35 mouse cellular contexts compared by ENCODE assay signal in genomic region chr11:15838640-15839226, GRCm38 (mm10).
DNase-seq lines count a peak whose midpoint lies in the region; ATAC-seq and TF ChIP-seq lines count a peak whose summit lies in the region.
"Had no signal": no experiment of that assay in that cellular context is flagged by ENCODE, and none has a peak within 500 bp of the region (broad histone marks: within the 10 kb centered on the region; RNA-seq: fewer than 3 reads in every experiment).

No protein-coding gene starts in this region.

- no peaks in the 10 kb centered on the region for H3K4me1 ChIP-seq in kidney, embryonic 15.5 days
- no peaks in the 10 kb centered on the region for H3K4me1 ChIP-seq in kidney, embryonic 16.5 days (ENCODE audit: insufficient read depth, low read length)
- H3K4me1 ChIP-seq in liver, embryonic 12.5 days = 0 out of 2 replicates have a peak, but pooled peaks cover 3% of the 10 kb centered on the region
- H3K4me1 ChIP-seq in liver, postnatal 0 days (ENCODE audit: insufficient read depth) = no peaks in the 10 kb centered on the region
- no peaks in the 10 kb centered on the region for H3K4me1 ChIP-seq in midbrain, postnatal 0 days (ENCODE audit: insufficient read depth, low read length)
- H3K4me1 ChIP-seq: embryonic facial prominence, embryonic 10.5 days; embryonic facial prominence, embryonic 15.5 days; forebrain, embryonic 10.5 days; heart, embryonic 13.5 days; hindbrain, embryonic 10.5 days; hindbrain, embryonic 15.5 days; midbrain, embryonic 10.5 days; midbrain, embryonic 15.5 days; neural tube, embryonic 12.5 days had no signal

- DNase-seq in c-Kit-negative CD71-positive TER-119-positive erythroid progenitor cells, embryonic 14.5 days (ENCODE audit: low read depth, low spot score) = peak; percentile 27
- DNase-seq in liver, postnatal 0 days = no peak
- no peak for DNase-seq in midbrain, postnatal 0 days (ENCODE audit: low spot score)
- DNase-seq in adrenal gland, adult 2 months = no peak
- DNase-seq: adrenal gland, postnatal 14 days; cerebellum, adult 8-10 months; cerebellum, postnatal 25 days; heart, adult 2 months; heart, postnatal 10 days; kidney, adult 8-10 months; kidney, postnatal 25 days; left cerebral cortex, postnatal 4 days; lung, embryonic 14.5 days; lung, postnatal 14 days; right cerebral cortex, adult 18-20 months; spleen, adult 18-20 months had no signal

- 0 out of 2 replicates have a peak, but pooled peaks have one; percentile 46 for ATAC-seq in kidney, embryonic 15.5 days (replicated peaks; ENCODE audit: low FRiP score)
- ATAC-seq in kidney, embryonic 16.5 days (ENCODE audit: low FRiP score, low TSS enrichment) = no peak
- peak; percentile 99 for ATAC-seq in liver, embryonic 12.5 days
- ATAC-seq in liver, postnatal 0 days = peak; percentile 88
- no peak for ATAC-seq in monocyte, adult 5-6 weeks (replicated peaks; ENCODE audit: insufficient number of reproducible peaks, low FRiP score, low TSS enrichment, poor library complexity, severe bottlenecking)
- ATAC-seq in midbrain, postnatal 0 days (ENCODE audit: low FRiP score) = no peak
- ATAC-seq: CD4-positive, CD25-positive, alpha-beta regulatory T cell, adult 4 months; forebrain, embryonic 16.5 days; inflammation-experienced regulatory T-cells, adult 6 months; midbrain, embryonic 15.5 days; Patski had no signal

- 85% methylated on average over 6 of the region's 6 CpGs for WGBS in kidney, embryonic 15.5 days
- WGBS in kidney, embryonic 16.5 days = 86% methylated on average over 6 of the region's 6 CpGs
- 44% methylated on average over 6 of the region's 6 CpGs for WGBS in liver, embryonic 12.5 days (ENCODE audit: insufficient replicate concordance)
- WGBS in liver, postnatal 0 days (ENCODE audit: insufficient replicate concordance) = 69% methylated on average over 6 of the region's 6 CpGs
- WGBS in midbrain, postnatal 0 days = 90% methylated on average over 6 of the region's 6 CpGs

- TF ChIP-seq EP300 in liver, postnatal 0 days (IDR thresholded peaks at IDR 0.05; ENCODE audit: low read depth) = no peak

- H3K4me2 ChIP-seq in kidney, embryonic 15.5 days = no peak overlapping the region
- H3K4me2 ChIP-seq in kidney, embryonic 16.5 days (replicated peaks; ENCODE audit: low read depth, low read length) = no peak overlapping the region
- peak overlapping the region; percentile 44 for H3K4me2 ChIP-seq in liver, embryonic 12.5 days
- H3K4me2 ChIP-seq in liver, postnatal 0 days (ENCODE audit: low read depth, low read length) = no peak overlapping the region
- H3K4me2 ChIP-seq in midbrain, postnatal 0 days (ENCODE audit: low read depth, low read length, poor library complexity, severe bottlenecking) = no peak overlapping the region
- H3K4me2 ChIP-seq: embryonic facial prominence, embryonic 15.5 days; heart, embryonic 13.5 days; hindbrain, embryonic 15.5 days; lung, embryonic 14.5 days; midbrain, embryonic 15.5 days; neural tube, embryonic 12.5 days had no signal

- H3K9me3 ChIP-seq in kidney, embryonic 15.5 days (replicated peaks) = no peaks in the 10 kb centered on the region
- H3K9me3 ChIP-seq in kidney, embryonic 16.5 days (ENCODE audit: low read length) = no peaks in the 10 kb centered on the region
- H3K9me3 ChIP-seq in liver, embryonic 12.5 days (replicated peaks) = no peaks in the 10 kb centered on the region
- no peaks in the 10 kb centered on the region for H3K9me3 ChIP-seq in liver, postnatal 0 days (ENCODE audit: low read length)
- H3K9me3 ChIP-seq in midbrain, postnatal 0 days (ENCODE audit: low read length) = no peaks in the 10 kb centered on the region
- H3K9me3 ChIP-seq: embryonic facial prominence, embryonic 10.5 days; embryonic facial prominence, embryonic 15.5 days; forebrain, embryonic 10.5 days; heart, embryonic 13.5 days; hindbrain, embryonic 10.5 days; hindbrain, embryonic 15.5 days; midbrain, embryonic 10.5 days; midbrain, embryonic 15.5 days; neural tube, embryonic 12.5 days had no signal

- no peaks in the 10 kb centered on the region for H3K27me3 ChIP-seq in kidney, embryonic 15.5 days
- no peaks in the 10 kb centered on the region for H3K27me3 ChIP-seq in kidney, embryonic 16.5 days (ENCODE audit: insufficient read depth, low read length)
- no peaks in the 10 kb centered on the region for H3K27me3 ChIP-seq in liver, embryonic 12.5 days (replicated peaks)
- no peaks in the 10 kb centered on the region for H3K27me3 ChIP-seq in liver, postnatal 0 days (ENCODE audit: insufficient read depth, low read length)
- H3K27me3 ChIP-seq in midbrain, postnatal 0 days (ENCODE audit: insufficient read depth, low read length) = no peaks in the 10 kb centered on the region
- H3K27me3 ChIP-seq: embryonic facial prominence, embryonic 15.5 days; heart, embryonic 13.5 days; hindbrain, embryonic 15.5 days; midbrain, embryonic 15.5 days; neural tube, embryonic 12.5 days; Patski had no signal

- H3K9ac ChIP-seq in kidney, embryonic 15.5 days = no peak overlapping the region
- H3K9ac ChIP-seq in kidney, embryonic 16.5 days (replicated peaks; ENCODE audit: low read length) = no peak overlapping the region
- H3K9ac ChIP-seq in liver, embryonic 12.5 days = no peak overlapping the region
- no peak overlapping the region for H3K9ac ChIP-seq in liver, postnatal 0 days (replicated peaks)
- H3K9ac ChIP-seq in midbrain, postnatal 0 days (replicated peaks; ENCODE audit: low read length, poor library complexity, severe bottlenecking) = no peak overlapping the region
- H3K9ac ChIP-seq: embryonic facial prominence, embryonic 15.5 days; heart, embryonic 13.5 days; hindbrain, embryonic 15.5 days; lung, embryonic 14.5 days; midbrain, embryonic 15.5 days; neural tube, embryonic 12.5 days had no signal

- H3K36me3 ChIP-seq in kidney, embryonic 15.5 days = no peaks in the 10 kb centered on the region
- H3K36me3 ChIP-seq in kidney, embryonic 16.5 days (ENCODE audit: insufficient read depth, low read length) = no peaks in the 10 kb centered on the region
- no peaks in the 10 kb centered on the region for H3K36me3 ChIP-seq in liver, embryonic 12.5 days
- H3K36me3 ChIP-seq in liver, postnatal 0 days (replicated peaks; ENCODE audit: insufficient read depth, low read length) = no peaks in the 10 kb centered on the region
- no peaks in the 10 kb centered on the region for H3K36me3 ChIP-seq in midbrain, postnatal 0 days (ENCODE audit: insufficient read depth, low read length)
- H3K36me3 ChIP-seq: embryonic facial prominence, embryonic 10.5 days; embryonic facial prominence, embryonic 15.5 days; forebrain, embryonic 10.5 days; heart, embryonic 13.5 days; hindbrain, embryonic 10.5 days; hindbrain, embryonic 15.5 days; midbrain, embryonic 10.5 days; midbrain, embryonic 15.5 days; neural tube, embryonic 12.5 days had no signal

- H3K27ac ChIP-seq in kidney, embryonic 15.5 days = no peak overlapping the region
- H3K27ac ChIP-seq in kidney, embryonic 16.5 days (ENCODE audit: low read length) = no peak overlapping the region
- peak overlapping the region; percentile 55 for H3K27ac ChIP-seq in liver, embryonic 12.5 days
- no peak overlapping the region for H3K27ac ChIP-seq in liver, postnatal 0 days (ENCODE audit: low read depth)
- H3K27ac ChIP-seq in midbrain, postnatal 0 days (ENCODE audit: low read depth, low read length) = no peak overlapping the region
- H3K27ac ChIP-seq: embryonic facial prominence, embryonic 10.5 days; embryonic facial prominence, embryonic 15.5 days; forebrain, embryonic 10.5 days; heart, adult 2 months; heart, embryonic 13.5 days; hindbrain, embryonic 10.5 days; hindbrain, embryonic 15.5 days; left cerebral cortex, adult 2 months; midbrain, embryonic 10.5 days; midbrain, embryonic 15.5 days; neural tube, embryonic 12.5 days had no signal

- TF ChIP-seq CTCF in liver, postnatal 0 days (IDR thresholded peaks at IDR 0.05; ENCODE audit: low read depth) = no peak
- no peak for TF ChIP-seq CTCF in midbrain, postnatal 0 days (IDR thresholded peaks at IDR 0.05)

- H3K4me3 ChIP-seq in kidney, embryonic 15.5 days (replicated peaks) = no peak overlapping the region
- no peak overlapping the region for H3K4me3 ChIP-seq in kidney, embryonic 16.5 days (ENCODE audit: low read length)
- H3K4me3 ChIP-seq in liver, embryonic 12.5 days = peak overlapping the region; percentile 28
- H3K4me3 ChIP-seq in liver, postnatal 0 days (ENCODE audit: low read depth, low read length) = no peak overlapping the region
- H3K4me3 ChIP-seq in midbrain, postnatal 0 days (ENCODE audit: low read depth, low read length) = no peak overlapping the region
- H3K4me3 ChIP-seq: embryonic facial prominence, embryonic 10.5 days; embryonic facial prominence, embryonic 15.5 days; forebrain, embryonic 10.5 days; heart, adult 2 months; heart, embryonic 13.5 days; hindbrain, embryonic 10.5 days; hindbrain, embryonic 15.5 days; left cerebral cortex, adult 2 months; midbrain, embryonic 10.5 days; midbrain, embryonic 15.5 days; myocyte; neural tube, embryonic 12.5 days had no signal

Comparison
In these comparisons a context has a peak if more than half of its experiments do, and no peak if none do; other contexts are left out.
1. ATAC-seq: peak in kidney, embryonic 15.5 days (single experiment), liver, embryonic 12.5 days (single experiment) and liver, postnatal 0 days (single experiment); none in kidney, embryonic 16.5 days (single experiment), monocyte, adult 5-6 weeks (single experiment) and midbrain, postnatal 0 days (single experiment).